Mouse (Mus musculus) intestine, embryonic 14.5 days (tissue): ENCODE measurements around the gene Kif26b. TPM values are rescaled to one million over a fixed set of nuclear protein-coding genes. Genes with fewer than 3 reads are reported as not detected.

Source experiments
- ATAC-seq: fragments of 200-750 bp; cut with Nextera tagmentation; replicated peaks from 2 replicates; pipeline ENCODE4 v1.8.0; 2017; ENCODE audit warnings: low read depth, moderate number of reproducible peaks, moderate TSS enrichment, moderate library complexity; ENCODE audit not compliant: low FRiP score, low TSS enrichment
- DNase-seq: peaks from one replicate; pipeline ENCODE4 v3.0.0-alpha.2; 2018; ENCODE audit warnings: low spot score
- H3K27ac ChIP-seq: fragments of 300-500 bp; sonication (generic); 2 replicates; pipeline ENCODE4 v1.5.1; 2014; ENCODE audit warnings: low read depth, mild to moderate bottlenecking, control low read depth
- H3K27me3 ChIP-seq: fragments of 300-500 bp; sonication (generic); replicated peaks from 2 replicates; pipeline ENCODE4 v1.6.1; 2014; ENCODE audit warnings: low read length, control low read depth; ENCODE audit not compliant: control insufficient read depth, insufficient read depth
- H3K36me3 ChIP-seq: fragments of 300-500 bp; sonication (generic); 2 replicates; pipeline ENCODE4 v1.6.1; 2014; ENCODE audit warnings: low read length, control low read depth; ENCODE audit not compliant: control insufficient read depth, insufficient read depth
- H3K4me1 ChIP-seq: fragments of 300-500 bp; sonication (generic); replicated peaks from 2 replicates; pipeline ENCODE4 v1.6.1; 2014; ENCODE audit warnings: low read length, control low read depth, mixed read lengths; ENCODE audit not compliant: control insufficient read depth, insufficient read depth
- H3K4me2 ChIP-seq: fragments of 300-500 bp; sonication (generic); 2 replicates; pipeline ENCODE4 v1.6.1; 2014; ENCODE audit warnings: low read length
- H3K4me3 ChIP-seq: fragments of 300-500 bp; sonication (generic); 2 replicates; pipeline ENCODE4 v1.5.1; 2014; ENCODE audit warnings: low read depth, low read length, control low read depth, mixed read lengths
- H3K9ac ChIP-seq: fragments of 300-500 bp; sonication (generic); 2 replicates; pipeline ENCODE4 v1.6.1; 2014; ENCODE audit warnings: mild to moderate bottlenecking, low read length
- H3K9me3 ChIP-seq: fragments of 300-500 bp; sonication (generic); 2 replicates; pipeline ENCODE4 v1.6.1; 2016; ENCODE audit warnings: low read length, control low read depth; ENCODE audit not compliant: control insufficient read depth
- WGBS: fragments of 180-500 bp; shearing (Covaris S2); extraction: QIAGEN DNeasy Blood & Tissue Kit; methylation state at CpG from one replicate; pipeline ENCODE4 v1.1.7; 2014; 5-methylcytosine and 5-hydroxymethylcytosine counted together
- polyA plus RNA-seq: library from polyadenylated mRNA; unstranded; fragments of >200 nt; fragmentation: Nextera tagmentation; extraction: Ambion mirVana; gene quantifications from 2 replicates; pipeline ENCODE4 v1.2.1, GENCODE M21; 2014

Kif26b gene
- polyA plus RNA-seq, 1 experiment from 2014 or later, result 8.8 TPM

GRCm38 (mm10) chr1:178876926-178877325 is 348.0 kb downstream of the Kif26b start:
- WGBS, result 46% methylated on average over 2 of the region's 2 CpGs
- H3K9me3 ChIP-seq, result no peaks in the 10 kb centered on the region
- DNase-seq (no peak), ATAC-seq (no peak)
- peaks cover 22% of the 10 kb centered on the region; the same call in 1 of the 2 replicates for H3K36me3 ChIP-seq
- H3K27me3 ChIP-seq, result no peaks in the 10 kb centered on the region
- H3K27ac ChIP-seq, result no peak overlapping the region
- H3K4me3 ChIP-seq, result no peak overlapping the region
- no peaks in the 10 kb centered on the region for H3K4me1 ChIP-seq
- H3K4me2 ChIP-seq, result no peak overlapping the region
- H3K9ac ChIP-seq, result no peak overlapping the region

GRCm38 (mm10) chr1:178878676-178879075 is 349.8 kb downstream of the Kif26b start:
- WGBS, result 76% methylated on average over 1 of the region's 1 CpGs
- no peaks in the 10 kb centered on the region for H3K9me3 ChIP-seq
- ATAC-seq (no peak), DNase-seq (no peak)
- no peak overlapping the region for H3K4me2 ChIP-seq
- H3K9ac ChIP-seq, result no peak overlapping the region
- peaks cover 22% of the 10 kb centered on the region; the same call in 1 of the 2 replicates for H3K36me3 ChIP-seq
- no peaks in the 10 kb centered on the region for H3K4me1 ChIP-seq
- no peaks in the 10 kb centered on the region for H3K27me3 ChIP-seq
- H3K4me3 ChIP-seq, result no peak overlapping the region
- H3K27ac ChIP-seq, result no peak overlapping the region

- no peaks in the 10 kb centered on the region for H3K4me1 ChIP-seq
- H3K27me3 ChIP-seq, result no peaks in the 10 kb centered on the region
- H3K9ac ChIP-seq, result no peak overlapping the region
- DNase-seq, result no peak
- no peak overlapping the region for H3K4me2 ChIP-seq
- 80% methylated on average over 7 of the region's 7 CpGs for WGBS
- no peaks in the 10 kb centered on the region for H3K9me3 ChIP-seq
- ATAC-seq, result no peak
- H3K4me3 ChIP-seq, result no peak overlapping the region
- no peak overlapping the region for H3K27ac ChIP-seq
- H3K36me3 ChIP-seq, result peaks cover 21% of the 10 kb centered on the region
Measured at GRCm38 (mm10) chr1:178880905-178881304, 352.0 kb downstream of the Kif26b start.

- no peak overlapping the region for H3K4me2 ChIP-seq
- H3K9me3 ChIP-seq, result no peaks in the 10 kb centered on the region
- DNase-seq, result no peak
- no peaks in the 10 kb centered on the region for H3K27me3 ChIP-seq
- no peak overlapping the region for H3K9ac ChIP-seq
- no peak overlapping the region for H3K4me3 ChIP-seq
- peaks cover 9% of the 10 kb centered on the region for H3K36me3 ChIP-seq
- H3K27ac ChIP-seq, result no peak overlapping the region
- no peaks in the 10 kb centered on the region; the same call in 1 of the 2 replicates for H3K4me1 ChIP-seq
- ATAC-seq, result no peak
- 74% methylated on average over 5 of the region's 5 CpGs for WGBS
Measured at GRCm38 (mm10) chr1:178886671-178887070, 357.7 kb downstream of the Kif26b start.

- ATAC-seq (no peak), DNase-seq (no peak)
- Histone ChIP-seq H3K9ac (no peak overlapping the region), H3K4me3 (no peak overlapping the region), H3K27ac (no peak overlapping the region), H3K9me3 (no peaks in the 10 kb centered on the region), H3K4me1 (no peaks in the 10 kb centered on the region), H3K27me3 (no peaks in the 10 kb centered on the region), H3K4me2 (no peak overlapping the region), H3K36me3 (no peaks in the 10 kb centered on the region)
- WGBS, result 86% methylated on average over 6 of the region's 6 CpGs
Measured at GRCm38 (mm10) chr1:178892376-178892775, 363.5 kb downstream of the Kif26b start.

GRCm38 (mm10) chr1:178893229-178894080 is 364.5 kb downstream of the Kif26b start:
- Histone ChIP-seq H3K4me1 (no peaks in the 10 kb centered on the region), H3K4me3 (no peak overlapping the region), H3K9me3 (no peaks in the 10 kb centered on the region), H3K4me2 (no peak overlapping the region), H3K9ac (no peak overlapping the region), H3K27ac (no peak overlapping the region), H3K36me3 (no peaks in the 10 kb centered on the region), H3K27me3 (no peaks in the 10 kb centered on the region)
- no peak for ATAC-seq
- WGBS, result 96% methylated on average over 11 of the region's 11 CpGs
- DNase-seq, result no peak

GRCm38 (mm10) chr1:178894081-178894401 is 365.1 kb downstream of the Kif26b start:
- 92% methylated on average over 3 of the region's 3 CpGs for WGBS
- no peaks in the 10 kb centered on the region for H3K27me3 ChIP-seq

GRCm38 (mm10) chr1:178895674-178896073 is 366.7 kb downstream of the Kif26b start:
- Histone ChIP-seq H3K9me3 (no peaks in the 10 kb centered on the region), H3K27me3 (no peaks in the 10 kb centered on the region), H3K9ac (no peak overlapping the region), H3K4me3 (no peak overlapping the region), H3K4me1 (no peaks in the 10 kb centered on the region), H3K36me3 (no peaks in the 10 kb centered on the region), H3K4me2 (no peak overlapping the region), H3K27ac (no peak overlapping the region)
- DNase-seq, result no peak
- no peak for ATAC-seq
- 86% methylated on average over 4 of the region's 4 CpGs for WGBS

More at GRCm38 (mm10) chr1:178894081-178894401, 365.1 kb downstream of the Kif26b start:
- no peak for DNase-seq
- H3K4me3 ChIP-seq, result no peak overlapping the region
- no peaks in the 10 kb centered on the region for H3K36me3 ChIP-seq
- H3K4me2 ChIP-seq, result no peak overlapping the region
- no peak overlapping the region for H3K27ac ChIP-seq
- no peak for ATAC-seq
- no peaks in the 10 kb centered on the region for H3K4me1 ChIP-seq
- no peaks in the 10 kb centered on the region for H3K9me3 ChIP-seq
- H3K9ac ChIP-seq, result no peak overlapping the region

- Histone ChIP-seq H3K4me1 (peaks cover 14% of the 10 kb centered on the region), H3K27ac (no peak overlapping the region), H3K9ac (no peak overlapping the region), H3K36me3 (peaks cover 15% of the 10 kb centered on the region; the same call in 1 of the 2 replicates), H3K27me3 (no peaks in the 10 kb centered on the region), H3K4me2 (no peak overlapping the region), H3K4me3 (no peak overlapping the region), H3K9me3 (no peaks in the 10 kb centered on the region)
- DNase-seq, result no peak
- ATAC-seq, result no peak
- 52% methylated on average over 14 of the region's 14 CpGs for WGBS
Measured at GRCm38 (mm10) chr1:178910951-178911350, 382.0 kb downstream of the Kif26b start.
